Mouse (Mus musculus) left cerebral cortex, postnatal 14 days (tissue): Measurements from ENCODE around the gene Dync1h1. TPM values are rescaled to one million over a fixed set of nuclear protein-coding genes. Genes with fewer than 3 reads are reported as not detected.
A peak's percentile ranks its signal among the peaks of the same experiment; 100 is the strongest.

ENCODE experiments used
- DNase-seq, 2 experiments: peaks; one replicate each; pipeline ENCODE4 v3.0.0; 2021 to 2022; ENCODE audit warnings: low spot score in 2 of 2, mixed read lengths in 1 of 2
- intact Hi-C: fragments of 180-260 bp; cut with DNase I; formaldehyde crosslinking; loops from one replicate; pipeline ENCODE4 v1.15.1; 2025
- long read RNA-seq, 2 experiments: library from polyadenylated mRNA; stranded (forward); transcript quantifications; one replicate each; pipeline ENCODE4 v2.0.0; 2021
- total RNA-seq, 2 experiments: library from RNA; stranded (reverse); gene quantifications; 2 replicates each; pipeline ENCODE4 v1.2.3; 2021

Dync1h1 gene
- 100 to 1,000 TPM; 318 to 323 TPM for total RNA-seq
- long read RNA-seq, experiment 1, partial matches to known transcripts, result 71 of 75 reads
- long read RNA-seq, experiment 1, other reads (novel, unspliced or antisense), result 4 of 75 reads
- long read RNA-seq, experiment 2, partial matches to known transcripts, result 67 of 72 reads
- long read RNA-seq, experiment 2, other reads (novel, unspliced or antisense), result 5 of 72 reads

DNA sequence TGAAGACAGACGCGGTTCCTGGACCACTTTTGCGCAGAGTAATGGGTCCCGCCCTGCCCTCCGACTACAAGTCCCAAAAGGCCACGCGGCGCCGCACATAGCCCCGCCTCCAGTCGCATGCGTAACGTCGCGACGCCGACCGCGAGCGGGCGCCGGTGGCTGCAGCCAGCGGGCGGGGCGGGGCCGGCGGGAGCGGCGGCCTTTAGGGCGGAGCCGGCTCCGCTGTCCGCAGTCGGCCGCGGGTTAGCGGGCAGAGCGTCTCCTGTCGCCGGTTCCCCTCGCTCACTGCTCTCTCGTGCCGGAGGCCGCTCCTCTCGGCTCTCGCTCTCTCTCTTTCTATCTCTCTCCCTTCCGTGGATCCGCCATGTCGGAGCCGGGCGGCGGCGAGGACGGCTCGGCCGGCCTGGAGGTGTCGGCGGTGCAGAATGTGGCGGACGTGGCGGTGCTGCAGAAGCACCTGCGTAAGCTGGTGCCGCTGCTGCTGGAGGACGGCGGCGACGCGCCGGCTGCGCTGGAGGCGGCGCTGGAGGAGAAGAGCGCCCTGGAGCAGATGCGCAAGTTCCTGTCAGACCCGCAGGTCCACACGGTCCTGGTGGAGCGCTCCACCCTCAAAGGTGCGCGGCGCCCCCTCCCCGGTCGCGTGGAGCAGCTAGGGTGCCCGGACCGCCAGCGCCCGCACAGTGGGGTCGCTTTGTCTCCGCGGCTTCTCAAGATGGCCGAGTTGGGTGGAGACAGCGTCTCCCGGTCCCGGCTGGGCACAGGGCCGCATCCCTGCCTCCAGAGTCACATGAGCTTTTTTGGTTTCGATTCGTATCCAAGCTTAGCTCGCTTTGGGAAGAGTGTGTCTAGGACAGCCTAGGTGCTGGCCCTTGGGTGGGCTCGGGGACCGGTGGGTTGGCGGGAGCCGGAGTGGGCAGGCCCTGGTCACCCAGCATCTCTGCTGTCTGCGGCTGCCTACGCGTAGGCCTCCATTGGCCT lies at the start of gene Dync1h1:
Dync1h1 (plus strand) TSS at position 212 of the 978 bp plus-strand sequence.
- intact Hi-C loops, result loop anchor here (5.0 kb wide), 2 partner anchors 96 to 241 kb away; partner anchors contain the start of gene Mok
- DNase-seq, result peak; percentile 92 to 95

DNA sequence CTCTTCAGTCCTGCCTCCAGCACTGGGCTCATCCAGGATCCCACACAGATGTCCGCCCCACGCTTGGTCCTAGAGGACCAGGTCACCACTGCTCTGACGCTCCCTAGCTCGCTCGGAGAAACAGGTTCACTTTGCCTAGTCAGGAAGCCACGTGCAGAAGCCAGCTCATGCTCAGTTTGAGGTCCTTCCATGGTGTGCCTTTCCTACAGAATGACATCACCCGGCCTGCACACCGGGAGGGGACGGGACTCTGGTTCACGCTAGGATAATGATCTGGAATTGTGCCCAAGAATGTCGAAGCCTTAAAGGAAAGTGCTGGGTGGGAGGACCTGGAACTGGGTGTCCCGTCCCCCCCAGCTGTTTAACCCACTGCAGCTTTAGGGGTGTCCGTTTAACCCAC lies 49.1 kb upstream of the Dync1h1 start:
- peak in 1 of 2 experiments; percentile 40 for DNase-seq
- intact Hi-C loops, result no loop called here

DNA sequence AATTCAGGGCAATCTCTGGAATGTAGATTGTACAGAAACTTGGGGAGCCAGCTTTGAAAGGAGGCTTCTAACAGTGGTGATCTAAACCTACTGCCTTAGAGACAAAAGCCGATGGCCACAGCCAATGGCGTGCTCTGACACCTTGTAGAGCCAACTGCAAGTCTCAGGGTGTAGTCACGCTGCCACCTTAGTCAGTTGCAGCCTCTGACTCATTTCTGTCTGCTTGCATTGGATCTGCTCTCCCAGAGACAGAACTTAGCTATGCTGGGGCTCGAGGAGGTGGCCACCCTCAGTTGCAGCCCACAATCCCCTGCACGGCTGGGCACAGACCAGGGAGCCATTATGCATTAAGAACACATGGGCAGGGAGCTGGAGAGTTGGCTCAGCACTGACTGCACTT lies 47.9 kb upstream of the Dync1h1 start:
- intact Hi-C loops, result no loop called here
- no peak for DNase-seq

DNA sequence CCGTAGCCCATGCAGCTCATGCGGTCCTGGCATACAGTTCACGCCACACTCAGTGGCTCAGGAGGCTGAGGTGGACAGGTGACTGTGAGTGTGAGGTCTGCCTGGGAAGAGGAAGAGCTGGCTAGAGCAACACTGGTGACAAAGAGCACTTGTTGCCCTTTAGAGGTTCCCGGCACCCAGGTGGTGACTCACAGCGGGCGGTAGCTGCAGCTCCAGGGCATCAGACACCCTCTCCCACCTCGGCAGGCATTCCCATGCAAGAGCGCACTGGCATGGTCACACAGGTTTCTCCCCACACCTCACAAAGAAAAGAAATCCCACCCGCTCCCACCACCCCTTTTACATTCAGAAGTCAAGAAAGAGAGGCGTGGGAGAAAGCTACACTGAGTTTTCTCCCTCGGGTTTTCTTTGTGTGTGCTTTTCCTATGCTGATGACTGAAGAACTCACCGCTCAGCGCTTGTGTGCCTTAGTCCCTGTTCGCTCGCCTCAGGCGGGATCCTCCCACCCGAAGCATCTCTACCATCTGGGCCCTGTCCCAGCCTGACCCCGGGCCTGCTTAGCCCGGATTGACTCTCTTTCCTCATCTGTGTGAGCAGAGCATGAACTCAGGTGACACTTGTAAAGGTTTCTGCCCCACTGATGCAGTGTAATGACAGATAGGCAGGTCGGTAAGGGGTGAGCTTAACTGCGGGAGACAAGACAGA lies 45.6 kb upstream of the Dync1h1 start:
- DNase-seq, result no peak
- intact Hi-C loops, result no loop called here

DNA sequence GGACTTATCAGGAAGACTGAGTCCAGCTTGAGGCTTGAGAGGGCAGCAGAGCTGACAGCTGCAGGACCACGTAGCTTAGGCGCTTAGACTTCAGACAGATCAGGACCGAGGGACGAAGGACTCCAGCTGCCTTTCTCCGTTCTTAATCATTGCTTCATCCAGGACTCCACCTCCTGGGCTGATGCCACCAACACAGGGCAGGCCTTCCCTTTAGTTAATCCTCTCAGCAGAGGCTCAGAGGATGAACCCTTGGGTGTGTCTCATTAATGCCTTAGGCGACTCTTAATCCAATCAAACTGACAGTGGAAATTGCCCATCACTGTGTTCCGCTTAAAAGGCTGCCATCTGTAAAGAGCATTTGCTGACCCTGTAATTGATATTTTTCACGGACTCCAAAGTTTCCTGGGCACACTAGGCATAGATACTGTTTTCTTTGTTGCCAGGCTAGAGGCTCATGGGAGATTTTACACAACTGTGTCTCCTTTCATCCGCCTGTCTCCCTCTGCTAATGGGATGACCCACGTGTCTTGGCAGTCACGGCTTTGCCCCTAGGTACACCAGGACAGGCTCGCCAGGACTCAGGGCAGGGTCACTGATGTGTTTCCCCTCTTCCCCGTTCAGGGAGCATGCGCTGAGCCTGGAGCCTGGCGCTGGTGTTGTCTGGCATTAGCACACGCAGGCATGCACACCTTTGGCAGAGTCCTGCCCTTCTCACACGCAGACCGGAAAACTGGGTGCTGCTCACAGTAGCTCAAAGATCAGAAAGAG lies 44.2 kb upstream of the Dync1h1 start:
- intact Hi-C loops, result no loop called here
- no peak for DNase-seq

DNA sequence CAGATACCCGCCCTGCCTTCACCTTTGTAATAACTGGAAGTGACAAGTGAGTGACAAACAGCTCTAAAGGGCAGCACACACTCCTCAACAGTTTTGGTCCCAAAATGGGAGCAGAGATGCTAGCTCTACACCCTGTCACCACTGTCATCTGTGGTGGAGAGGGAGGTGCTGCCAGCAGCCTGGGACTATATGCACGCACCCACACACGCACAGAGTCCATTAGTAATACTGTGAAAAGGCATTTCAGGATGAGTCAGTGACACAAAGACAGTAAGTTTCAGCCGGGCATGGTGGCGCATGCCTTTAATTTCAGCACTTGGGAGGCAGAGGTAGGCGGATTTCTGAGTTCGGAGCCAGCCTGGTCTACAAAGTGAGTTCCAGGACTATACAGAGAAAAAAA lies 43.1 kb upstream of the Dync1h1 start:
- intact Hi-C loops, result no loop called here
- DNase-seq, result no peak

DNA sequence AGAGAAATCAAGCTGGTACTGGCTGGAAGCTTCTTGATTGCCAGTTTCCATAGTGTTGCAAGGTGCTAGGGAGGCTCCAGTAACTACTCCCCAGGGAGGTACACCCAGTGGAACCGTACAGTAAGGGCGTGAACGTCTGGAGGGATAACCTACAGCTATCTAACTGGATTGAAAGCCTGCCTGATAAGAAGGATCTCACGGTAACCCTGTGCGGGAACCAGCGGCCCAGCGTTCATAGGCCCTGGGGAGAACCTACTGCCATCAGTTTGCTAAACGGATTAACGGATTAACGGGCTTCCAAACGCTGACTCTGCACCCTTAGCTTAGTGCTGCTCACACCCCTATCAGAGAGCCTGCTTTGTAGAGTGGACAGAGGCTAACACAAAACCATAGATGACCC lies 37.9 kb upstream of the Dync1h1 start:
- no peak for DNase-seq
- intact Hi-C loops, result no loop called here

DNA sequence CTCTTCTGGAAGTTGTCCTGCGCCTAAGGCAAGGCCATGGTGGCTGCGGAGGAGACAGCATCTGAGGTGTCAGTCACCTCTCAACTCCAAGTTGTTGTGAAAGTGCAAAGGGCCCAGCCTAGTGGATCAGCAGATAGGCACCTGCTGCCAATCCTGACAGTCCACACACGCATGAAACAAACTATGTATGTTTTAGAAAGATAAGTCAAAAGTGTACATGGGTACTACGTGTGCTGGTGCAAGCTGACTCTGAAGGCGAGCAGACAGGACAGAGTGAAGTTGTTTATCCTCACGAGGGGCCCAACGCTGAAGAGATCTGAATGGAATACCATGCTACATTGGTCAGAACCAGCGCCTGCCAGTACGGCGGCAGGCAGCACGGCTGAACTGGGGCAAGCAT lies 36.4 kb upstream of the Dync1h1 start:
- DNase-seq, result no peak
- intact Hi-C loops, result no loop called here

DNA sequence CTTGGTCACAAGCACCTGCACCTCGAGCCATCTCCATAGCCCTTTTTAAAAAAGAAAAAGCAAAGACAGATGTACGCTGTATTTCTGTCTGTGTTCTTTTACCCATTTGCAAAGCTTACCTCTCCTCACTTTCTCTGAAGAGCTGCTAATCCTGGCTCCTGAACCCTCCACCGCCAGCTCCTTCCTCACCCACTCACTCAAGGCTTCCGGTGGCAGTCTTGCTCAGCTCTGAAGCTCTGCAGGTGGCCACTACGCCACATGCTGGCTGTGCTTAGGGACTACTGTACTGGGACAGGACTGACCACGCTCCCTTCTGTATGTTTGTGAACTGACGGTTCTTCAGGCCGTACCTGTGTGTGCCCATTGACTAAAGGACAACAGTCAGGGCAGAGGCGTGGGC lies 34.9 kb upstream of the Dync1h1 start:
- DNase-seq, result no peak
- intact Hi-C loops, result no loop called here

DNA sequence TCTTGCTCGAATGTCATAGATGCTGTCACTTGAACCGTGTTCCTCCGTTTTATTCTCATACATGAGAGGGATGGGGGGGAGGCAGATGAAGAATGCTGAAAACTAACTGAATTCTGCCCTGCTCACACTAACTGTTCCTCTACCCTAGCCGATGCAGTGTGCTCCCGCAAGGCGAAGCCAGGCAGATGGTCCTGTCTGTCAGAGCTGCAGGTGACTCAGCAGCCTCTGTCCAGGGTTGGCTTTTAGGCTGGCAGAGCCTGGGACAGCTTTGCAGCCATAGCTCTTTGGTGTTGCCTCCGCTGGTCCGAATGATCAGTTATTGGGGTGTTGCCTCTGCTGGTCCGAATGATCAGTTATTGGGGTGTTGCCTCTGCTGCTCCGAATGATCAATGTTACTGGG lies 30.2 kb upstream of the Dync1h1 start:
- no peak for DNase-seq
- intact Hi-C loops, result no loop called here

DNA sequence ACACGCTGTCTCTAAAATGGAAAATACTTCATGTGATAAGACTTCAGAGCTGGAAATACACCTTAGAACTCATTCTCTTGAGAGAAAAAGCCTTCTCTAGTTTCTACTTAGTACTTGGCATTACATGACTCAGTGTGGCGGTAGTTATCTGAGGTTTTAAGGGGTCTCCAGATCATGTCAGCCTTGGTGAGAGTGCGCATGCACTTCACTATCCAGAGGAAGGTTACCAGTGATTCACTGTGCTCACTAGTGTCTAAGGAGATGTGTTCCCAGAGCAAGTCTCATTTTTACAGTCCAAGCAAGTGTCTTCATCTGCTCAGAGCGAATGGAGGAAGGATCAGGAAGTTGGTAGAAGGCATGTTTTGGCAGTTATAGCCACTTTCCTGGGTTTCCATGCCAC lies 28.9 kb upstream of the Dync1h1 start:
- DNase-seq, result no peak
- intact Hi-C loops, result no loop called here

DNA sequence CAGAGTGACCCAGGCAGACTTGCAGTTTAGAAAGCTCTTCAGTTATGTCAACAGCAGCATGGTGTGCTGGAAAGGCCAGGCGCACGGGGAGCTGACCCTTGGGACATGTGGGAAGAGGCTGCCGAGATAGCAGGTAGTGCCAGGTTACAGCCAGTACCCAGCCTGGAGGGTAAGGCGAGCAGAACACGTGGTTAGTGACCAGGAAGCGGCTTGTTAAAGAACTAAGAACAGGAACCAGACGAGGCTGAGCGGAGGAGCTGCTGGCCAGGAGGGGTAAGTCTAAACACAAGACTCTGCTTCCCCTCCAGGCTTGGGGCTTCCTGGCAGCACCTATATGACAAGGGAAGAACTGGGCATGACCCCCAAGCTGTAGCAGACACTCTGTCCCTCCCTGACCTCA lies 27.6 kb upstream of the Dync1h1 start:
- intact Hi-C loops, result no loop called here
- no peak for DNase-seq

DNA sequence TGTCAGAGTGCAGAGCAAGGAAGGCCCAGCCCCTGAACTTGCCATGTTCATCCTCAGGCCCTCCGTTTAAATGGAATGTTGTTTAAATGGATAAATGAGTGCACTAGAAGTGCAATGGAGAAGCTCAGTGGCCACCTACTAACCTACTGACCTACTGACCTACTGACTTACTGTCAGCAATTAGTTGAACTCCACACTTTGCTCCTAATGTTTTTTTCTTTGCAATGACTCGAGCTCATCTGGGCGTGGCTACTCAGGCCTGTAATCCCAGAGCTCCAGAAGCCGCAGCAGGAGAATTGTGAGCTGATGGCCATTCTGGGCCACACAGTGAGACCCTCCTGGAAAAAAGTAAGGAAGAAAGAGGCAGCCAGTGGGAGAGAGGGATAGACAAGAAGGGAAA lies 25.3 kb upstream of the Dync1h1 start:
- DNase-seq, result no peak
- intact Hi-C loops, result no loop called here

DNA sequence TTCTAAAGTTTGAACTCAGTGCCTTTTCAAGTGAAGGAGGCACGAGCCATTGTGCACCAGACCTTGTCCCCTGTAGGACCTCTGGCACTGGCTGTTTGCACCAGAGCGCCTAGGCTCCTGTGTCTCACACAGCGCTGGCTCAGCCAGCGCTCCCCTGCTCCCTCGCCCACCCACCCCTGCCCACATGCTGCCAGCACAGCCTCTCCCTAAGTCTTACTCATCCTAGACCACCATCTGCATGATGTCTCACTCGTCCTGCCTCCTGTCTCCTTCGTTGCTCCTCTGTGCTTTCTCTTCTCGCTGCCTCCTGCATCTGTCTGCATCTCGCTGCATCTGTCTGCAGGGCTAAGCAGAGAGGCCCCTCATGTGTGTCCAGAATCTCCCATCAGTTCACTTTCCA lies 22.9 kb upstream of the Dync1h1 start:
- intact Hi-C loops, result no loop called here

DNA sequence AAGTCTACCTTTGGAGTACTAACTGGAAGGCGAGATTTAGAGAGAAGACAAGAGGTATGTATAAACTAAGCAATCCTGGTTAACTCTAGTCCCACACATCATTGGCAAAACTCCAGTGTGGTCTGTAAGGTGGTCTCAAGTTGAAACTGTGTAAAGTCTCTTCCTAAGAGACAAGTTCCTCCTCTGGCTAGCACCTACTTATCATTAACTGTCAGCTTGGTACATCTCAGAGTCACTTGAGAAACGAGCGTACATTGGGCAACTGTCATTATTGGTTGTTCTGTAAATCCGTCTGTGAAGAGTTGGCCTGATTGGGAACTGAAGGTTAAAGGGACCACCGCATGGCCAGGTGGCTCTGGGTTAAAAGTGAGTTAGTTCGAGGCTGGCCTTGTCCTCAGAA lies 12.6 kb upstream of the Dync1h1 start:
- intact Hi-C loops, result no loop called here
- DNase-seq, result no peak

More for the DNA sequence above, 22.9 kb upstream of the Dync1h1 start:
- DNase-seq, result no peak

DNA sequence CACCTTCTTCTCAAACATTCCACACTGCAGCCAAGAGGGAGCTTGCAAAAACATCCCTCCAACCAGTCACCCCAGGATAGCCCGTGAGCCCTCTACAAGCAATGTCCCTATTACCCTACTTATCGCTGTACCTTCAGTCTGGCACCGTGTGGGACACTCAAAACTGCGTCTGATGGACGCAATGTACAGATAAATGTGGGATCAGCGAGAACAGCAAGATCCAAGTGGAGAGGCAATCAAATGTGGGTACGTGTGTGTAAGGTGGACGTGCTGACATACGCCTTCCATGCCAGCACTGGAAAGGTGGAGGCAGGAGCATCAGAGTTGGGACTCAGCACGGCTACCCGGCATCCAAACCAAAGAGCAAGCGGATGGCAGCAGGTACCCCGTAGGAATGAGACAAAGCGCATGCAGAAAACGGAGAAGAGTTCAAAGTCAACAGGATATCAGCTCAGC lies 10.4 kb upstream of the Dync1h1 start:
- intact Hi-C loops, result loop anchor here (5.0 kb wide), 1 partner anchor 139 kb away; no protein-coding TSS in a partner anchor
- DNase-seq, result no peak

DNA sequence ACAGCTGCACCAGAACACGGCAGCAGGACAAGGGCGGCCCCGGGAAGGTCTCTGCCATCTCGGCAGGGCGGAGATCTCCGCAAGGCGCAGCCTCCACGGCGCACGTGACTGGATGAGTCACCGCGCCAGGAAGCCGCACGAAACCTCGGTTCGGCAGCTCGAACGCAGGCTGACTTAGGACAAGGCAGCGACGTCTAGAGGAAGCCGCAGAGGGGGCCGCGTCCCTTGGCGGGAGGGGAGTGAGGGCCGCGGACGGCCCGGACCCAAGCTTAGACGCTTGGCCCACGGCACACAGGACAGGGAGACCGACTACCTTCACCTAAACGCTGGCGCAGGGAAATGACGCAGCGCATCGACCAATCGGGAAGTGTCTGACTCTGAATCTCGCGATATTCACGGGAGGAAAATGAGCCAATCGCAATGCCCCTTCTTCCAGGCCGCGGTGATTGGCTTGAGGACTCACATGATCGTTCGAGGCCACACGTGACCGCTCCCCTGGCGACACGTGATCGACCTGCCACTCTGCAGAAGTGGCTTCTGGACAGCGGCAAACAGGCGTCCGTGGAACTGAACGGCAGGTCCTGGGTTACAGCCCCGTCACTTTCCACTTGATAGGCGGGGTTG lies 9.9 kb upstream of the Dync1h1 start:
- intact Hi-C loops, result loop anchor here (5.0 kb wide), 1 partner anchor 139 kb away; no protein-coding TSS in a partner anchor
- peak; percentile 100 for DNase-seq

DNA sequence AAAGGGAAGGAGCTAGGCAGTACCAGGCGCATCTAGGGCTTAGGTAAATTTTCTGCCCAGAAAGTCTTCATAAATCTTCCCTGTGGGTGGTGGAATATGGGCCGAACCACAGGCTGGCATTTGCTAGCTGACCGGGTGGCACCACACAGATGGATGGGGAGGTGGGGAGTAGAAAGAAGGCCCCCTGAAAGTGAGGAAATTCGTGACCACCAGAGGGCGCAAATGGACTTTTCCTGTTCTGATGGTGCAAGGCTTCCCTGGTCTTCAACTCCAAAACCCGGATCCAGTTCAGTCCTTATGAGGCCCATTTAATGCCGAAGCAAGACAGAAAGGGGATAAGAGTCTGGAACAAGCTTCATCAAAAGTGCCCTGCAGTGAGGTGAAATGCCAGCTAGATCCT lies 2.7 kb upstream of the Dync1h1 start:
- DNase-seq, result peak; percentile 81 to 84
- intact Hi-C loops, result no loop called here

DNA sequence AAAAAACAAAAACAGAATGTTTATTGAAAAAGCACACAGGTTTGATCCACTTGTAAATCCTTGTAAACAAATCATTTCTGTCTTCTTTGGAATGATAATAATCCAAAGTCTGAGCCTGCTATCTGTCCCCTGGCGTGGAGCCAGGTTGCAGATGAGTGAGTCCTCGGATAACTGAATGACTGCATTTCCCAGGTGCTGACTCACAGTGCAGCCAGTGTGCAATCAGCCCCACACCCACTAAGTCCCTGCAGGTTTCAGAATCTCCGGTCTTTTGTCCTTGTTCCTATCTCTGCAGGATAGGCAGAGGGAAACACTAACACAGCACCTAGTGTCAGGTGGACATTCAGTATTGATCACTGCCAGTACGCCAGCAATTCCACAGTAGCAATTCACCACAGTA lies 1.5 kb upstream of the Dync1h1 start:
- intact Hi-C loops, result loop anchor here (5.0 kb wide), 2 partner anchors 98 to 243 kb away; partner anchors contain the start of gene Mok
- peak in 1 of 2 experiments; percentile 52 for DNase-seq
